Mouse (Mus musculus): ENCODE results near the gene Gatad2a.

Gene Gatad2a

GRCm38 (mm10) chr8:69936050-69936794 lies 60.0 kb downstream of the Gatad2a start:
- no peak for DNase-seq (ENCODE audit: low spot score in 2 of 2)

GRCm38 (mm10) chr8:69935431-69935830 lies 60.8 kb downstream of the Gatad2a start:
- no peak for DNase-seq (ENCODE audit: low spot score in 2 of 2)

- DNase-seq (ENCODE audit: low spot score in 2 of 2), result no peak
These were observed 61.6 kb downstream of the Gatad2a start for GRCm38 (mm10) chr8:69934582-69934981.

GRCm38 (mm10) chr8:69933811-69934210 lies 62.4 kb downstream of the Gatad2a start:
- no peak for DNase-seq (ENCODE audit: low spot score in 2 of 2)

GRCm38 (mm10) chr8:69926901-69927300 lies 69.3 kb downstream of the Gatad2a start:
- no peak for DNase-seq (ENCODE audit: low spot score in 2 of 2)

- DNase-seq (ENCODE audit: low spot score in 2 of 2), result no peak
These were observed 72.2 kb downstream of the Gatad2a start for GRCm38 (mm10) chr8:69923986-69924385.

- no peak for DNase-seq (ENCODE audit: low spot score in 2 of 2)
These were observed 75.0 kb downstream of the Gatad2a start for GRCm38 (mm10) chr8:69921141-69921540.

DNA sequence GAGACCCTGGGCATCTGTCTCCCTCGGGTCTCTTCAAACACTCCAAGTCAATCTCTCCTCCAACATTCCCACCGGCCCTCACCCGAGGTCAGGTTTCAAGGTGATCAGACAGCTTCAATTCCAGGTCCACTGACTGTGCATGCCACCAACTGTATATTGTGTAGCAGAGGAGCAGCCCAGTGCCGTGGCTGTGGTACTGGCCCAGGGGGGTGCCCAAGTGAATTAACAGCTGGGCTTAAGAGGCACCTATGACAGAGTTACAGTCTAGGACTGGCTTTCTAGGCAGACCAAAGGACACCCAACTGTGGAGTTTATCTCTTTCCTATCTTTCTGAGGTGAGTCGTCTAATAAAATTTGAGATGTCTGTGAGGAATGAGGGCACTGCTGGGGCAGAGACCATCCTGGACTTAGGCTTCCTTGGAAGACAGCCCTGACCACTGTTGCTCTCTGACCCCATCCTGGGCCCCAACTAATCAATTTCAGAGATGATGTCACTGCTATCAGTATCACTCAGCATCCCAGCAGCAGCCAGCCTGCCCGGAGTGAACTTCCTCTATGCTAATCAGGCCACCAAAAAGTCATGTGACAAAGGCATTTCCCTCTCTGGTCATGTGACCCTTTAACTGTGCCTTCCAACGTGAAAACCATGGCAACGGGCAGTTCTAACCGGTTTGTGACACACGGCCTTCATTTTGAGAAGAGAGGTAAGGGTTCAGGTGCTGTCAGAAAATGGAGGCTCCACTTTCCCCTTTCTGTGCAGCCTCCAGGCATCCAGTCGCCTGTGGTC lies 76.1 kb downstream of the Gatad2a start:
- peak; percentile 56 to 73 for DNase-seq (ENCODE audit: low spot score in 2 of 2)

GRCm38 (mm10) chr8:69919010-69919409 lies 77.2 kb downstream of the Gatad2a start:
- DNase-seq (ENCODE audit: low spot score in 2 of 2), result peak; percentile 82

DNA sequence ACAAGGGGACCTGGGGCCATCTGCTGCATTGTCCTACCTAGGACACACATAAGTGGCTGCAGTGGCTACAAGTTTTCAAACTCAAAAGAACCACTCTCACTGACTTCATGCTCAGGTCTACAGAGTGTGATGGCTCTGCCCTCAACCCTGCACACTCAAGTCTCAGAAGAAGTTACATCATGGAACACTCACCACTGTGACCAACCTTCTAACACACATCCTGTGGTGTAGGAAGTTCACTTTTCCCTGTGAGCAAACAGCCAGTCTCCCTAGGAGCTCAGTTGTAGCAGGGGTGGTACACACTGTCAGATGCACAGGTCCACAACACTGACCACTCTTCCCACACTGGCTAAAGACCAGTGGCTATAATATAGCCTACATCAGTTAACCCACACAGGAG lies 77.7 kb downstream of the Gatad2a start:
- no peak for DNase-seq (ENCODE audit: low spot score in 2 of 2)

DNA sequence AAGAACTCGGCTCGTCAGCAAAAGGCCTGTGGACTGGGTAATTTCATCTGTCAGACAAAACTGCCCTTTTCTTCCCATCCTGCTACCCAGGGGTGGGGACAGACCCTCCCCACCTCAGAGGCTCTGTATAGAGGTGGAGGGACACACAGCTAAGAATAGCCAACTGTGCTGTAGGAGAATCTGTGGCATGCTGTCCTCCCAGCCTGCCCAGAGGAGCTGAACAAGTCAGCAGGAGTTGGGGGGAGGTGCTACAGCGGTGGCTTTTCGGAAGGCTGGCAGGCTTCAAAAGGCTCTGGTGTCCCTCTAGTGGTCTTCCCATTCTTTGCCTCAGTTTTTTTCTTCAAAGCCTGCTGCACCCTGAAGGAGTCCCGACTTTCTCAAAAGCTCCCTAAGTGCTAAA lies 80.4 kb downstream of the Gatad2a start:
- DNase-seq (ENCODE audit: low spot score in 2 of 2), result peak; percentile 70 to 73

- DNase-seq (ENCODE audit: low spot score in 2 of 2), result no peak
These were observed 81.7 kb downstream of the Gatad2a start for GRCm38 (mm10) chr8:69914526-69914925.

GRCm38 (mm10) chr8:69912478-69913074 lies 83.6 kb downstream of the Gatad2a start:
- no peak for DNase-seq (ENCODE audit: low spot score in 2 of 2)

- no peak for DNase-seq (ENCODE audit: low spot score in 2 of 2)
These were observed 84.3 kb downstream of the Gatad2a start for GRCm38 (mm10) chr8:69911917-69912316.

DNA sequence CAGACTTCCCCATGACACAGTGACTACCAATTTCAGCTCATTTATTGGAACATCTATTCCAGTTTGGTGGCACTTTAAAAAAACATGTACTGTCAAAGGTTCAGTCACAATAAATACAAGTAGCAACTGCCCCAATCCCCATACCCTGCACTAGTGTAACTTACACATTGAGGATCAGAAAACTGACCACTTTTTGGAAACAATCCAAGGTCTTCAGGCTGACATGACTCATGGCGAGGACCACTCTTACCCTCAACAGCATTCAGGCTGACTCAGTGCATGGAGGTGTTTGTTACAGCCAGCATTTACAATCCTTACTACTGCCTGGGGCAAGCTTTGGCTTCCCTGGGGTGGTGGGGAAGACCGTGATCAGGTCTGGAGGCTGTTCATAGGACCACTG lies 89.1 kb downstream of the Gatad2a start:
- no peak for DNase-seq (ENCODE audit: low spot score in 2 of 2)

DNA sequence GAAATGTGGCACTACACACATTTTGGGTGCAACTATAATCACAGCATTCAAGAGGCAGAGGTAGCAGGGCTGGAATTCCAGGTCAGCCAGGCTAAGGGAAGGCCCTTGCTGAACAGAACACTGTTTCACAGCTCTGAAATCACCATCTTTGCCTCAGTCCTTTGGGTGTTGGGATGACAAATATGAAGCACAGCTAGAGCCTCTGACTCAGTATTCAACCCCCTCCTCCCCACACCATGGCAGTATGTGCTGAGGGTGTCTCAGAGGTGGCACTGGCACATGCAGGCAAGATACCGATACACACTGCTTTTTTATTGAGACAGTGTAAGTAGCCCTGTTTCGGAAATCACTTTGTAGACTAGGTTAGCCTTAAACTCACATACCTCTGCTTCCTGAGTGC lies 89.9 kb downstream of the Gatad2a start:
- no peak for DNase-seq (ENCODE audit: low spot score in 2 of 2)

- DNase-seq (ENCODE audit: low spot score in 2 of 2), result no peak
These were observed 92.1 kb downstream of the Gatad2a start for GRCm38 (mm10) chr8:69904096-69904495.

GRCm38 (mm10) chr8:69903063-69903542 lies 93.1 kb downstream of the Gatad2a start:
- peak; percentile 100 for DNase-seq (ENCODE audit: low spot score in 2 of 2)

GRCm38 (mm10) chr8:69902163-69903062 lies 93.8 kb downstream of the Gatad2a start, which contains the start of the genes Tssk6, Ndufa13 and Yjefn3:
TSS of gene Tssk6 (plus strand) at chr8:69902184.
TSS of gene Ndufa13 (minus strand) at chr8:69902558.
TSS of gene Yjefn3 (minus strand) at chr8:69902712.
- DNase-seq (ENCODE audit: low spot score in 2 of 2), result no peak

- peak; percentile 97 to 98 for DNase-seq (ENCODE audit: low spot score in 2 of 2)
These were observed 94.6 kb downstream of the Gatad2a start for GRCm38 (mm10) chr8:69901484-69902162.
